Mouse (Mus musculus): ENCODE results near the gene Birc5. TPM values are rescaled to one million over a fixed set of nuclear protein-coding genes. Genes with fewer than 3 reads are reported as not detected.

The Birc5 gene
- polyA plus RNA-seq, 1 experiment from 2014 or later, result 395 TPM

Other genes with a start within 250 kb of the Birc5 start
- gene Tnrc6c, start 195.0 kb upstream of the Birc5 start, polyA plus RNA-seq (2016; fragmentation: Nextera tagmentation; extraction: Ambion mirVana), result 11.4 and 14.1 TPM in 2 replicates
- 1.4 and 1.5 TPM in 2 replicates for gene Tmc8, start 67.2 kb upstream of the Birc5 start, polyA plus RNA-seq (2016; fragmentation: Nextera tagmentation; extraction: Ambion mirVana)
- gene Tmc6, start 67.1 kb upstream of the Birc5 start, polyA plus RNA-seq (2016; fragmentation: Nextera tagmentation; extraction: Ambion mirVana), result 25.1 and 28.2 TPM in 2 replicates
- 1.6 and 2.3 TPM in 2 replicates for gene 6030468B19Rik, start 51.6 kb upstream of the Birc5 start, polyA plus RNA-seq (2016; fragmentation: Nextera tagmentation; extraction: Ambion mirVana)
- 0.23 and 0.58 TPM in 2 replicates for gene Gm20708, start 39.6 kb upstream of the Birc5 start, polyA plus RNA-seq (2016; fragmentation: Nextera tagmentation; extraction: Ambion mirVana)
- gene Syngr2, start 39.6 kb upstream of the Birc5 start, polyA plus RNA-seq (2016; fragmentation: Nextera tagmentation; extraction: Ambion mirVana), result 24.4 and 31.3 TPM in 2 replicates
- gene Afmid, start 23.3 kb upstream of the Birc5 start, polyA plus RNA-seq (2016; fragmentation: Nextera tagmentation; extraction: Ambion mirVana), result 2.4 and 3.3 TPM in 2 replicates
- gene Tk1, start 23.2 kb upstream of the Birc5 start, polyA plus RNA-seq (2016; fragmentation: Nextera tagmentation; extraction: Ambion mirVana), result 170 and 183 TPM in 2 replicates
- not detected in 2 replicates for gene Tmem235, start 11.5 kb downstream of the Birc5 start, polyA plus RNA-seq (2016; fragmentation: Nextera tagmentation; extraction: Ambion mirVana)
- 2.4 and 3.3 TPM in 2 replicates for gene Tha1, start 24.2 kb downstream of the Birc5 start, polyA plus RNA-seq (2016; fragmentation: Nextera tagmentation; extraction: Ambion mirVana)
- 11.2 and 13.2 TPM in 2 replicates for gene Socs3, start 120.8 kb downstream of the Birc5 start, polyA plus RNA-seq (2016; fragmentation: Nextera tagmentation; extraction: Ambion mirVana)
- 47.1 and 47.4 TPM in 2 replicates for gene Pgs1, start 137.0 kb downstream of the Birc5 start, polyA plus RNA-seq (2016; fragmentation: Nextera tagmentation; extraction: Ambion mirVana)